Mouse (Mus musculus) layer of hippocampus, postnatal 25 days (tissue): ENCODE results near the gene Mea1. TPM values are rescaled to one million over a fixed set of nuclear protein-coding genes. Genes with fewer than 3 reads are reported as not detected.

Experiments used
- total RNA-seq, 2 experiments: library from RNA; stranded (reverse); gene quantifications; 2 replicates each; pipeline ENCODE4 v1.2.3; 2021

The Mea1 gene
- total RNA-seq, 2 experiments from 2014 or later, result 94.9 to 109 TPM

Other genes starting within 250 kb of the Mea1 start
- gene Crip3, start 249.9 kb upstream of the Mea1 start, total RNA-seq, result 1 to 10 TPM; 2.5 to 2.9 TPM
- gene Slc22a7, start 240.3 kb upstream of the Mea1 start, total RNA-seq, result under 1 TPM in 1 of 2 experiments, not detected in 1; 0.32 TPM
- gene Ttbk1, start 191.1 kb upstream of the Mea1 start, total RNA-seq, result 100 to 1,000 TPM; 112 to 124 TPM
- gene Dnph1, start 182.1 kb upstream of the Mea1 start, total RNA-seq, result 1 to 10 TPM; 5.1 to 6.7 TPM
- gene Cul9, start 132.4 kb upstream of the Mea1 start, total RNA-seq, result 10 to 100 TPM; 51.1 to 57.4 TPM
- gene Srf, start 122.6 kb upstream of the Mea1 start, total RNA-seq, result 10 to 100 TPM; 75.9 to 80.6 TPM
- 1 to 10 TPM; 8.9 to 9.4 TPM for gene Ptk7, start 49.3 kb upstream of the Mea1 start, total RNA-seq
- 10 to 100 TPM; 16.8 to 17.0 TPM for gene Klc4, start 32.8 kb upstream of the Mea1 start, total RNA-seq
- gene Mrpl2, start 32.6 kb upstream of the Mea1 start, total RNA-seq, result 10 to 100 TPM; 51.5 to 57.4 TPM
- 10 to 100 TPM; 19.7 to 20.9 TPM for gene Cul7, start 28.5 kb upstream of the Mea1 start, total RNA-seq
- gene Rrp36, start 4.4 kb upstream of the Mea1 start, total RNA-seq, result 10 to 100 TPM; 16.3 to 18.1 TPM
- 100 to 1,000 TPM; 180 to 197 TPM for gene Klhdc3, start 2.1 kb downstream of the Mea1 start, total RNA-seq
- 10 to 100 TPM; 88.1 to 91.8 TPM for gene Ppp2r5d, start 26.3 kb downstream of the Mea1 start, total RNA-seq
- gene Pex6, start 32.7 kb downstream of the Mea1 start, total RNA-seq, result 10 to 100 TPM; 52.7 to 53.5 TPM
- gene Gnmt, start 50.4 kb downstream of the Mea1 start, total RNA-seq, result under 1 TPM in 1 of 2 experiments, not detected in 1; 0.68 TPM
- gene Cnpy3, start 73.4 kb downstream of the Mea1 start, total RNA-seq, result 10 to 100 TPM; 62.3 to 68.2 TPM
- gene Ptcra, start 84.9 kb downstream of the Mea1 start, total RNA-seq, result not detected
- gene 2310039H08Rik, start 93.8 kb downstream of the Mea1 start, total RNA-seq, result 10 to 100 TPM in 1 of 2 experiments, 1 to 10 TPM in 1; 7.5 to 10.5 TPM
- gene Rpl7l1, start 103.9 kb downstream of the Mea1 start, total RNA-seq, result 10 to 100 TPM; 51.4 to 53.8 TPM
- 10 to 100 TPM; 47.5 to 60.3 TPM for gene Bicral, start 179.7 kb downstream of the Mea1 start, total RNA-seq
- 10 to 100 TPM; 34.6 to 36.7 TPM for gene Tbcc, start 211.9 kb downstream of the Mea1 start, total RNA-seq
- not detected for gene Prph2, start 231.7 kb downstream of the Mea1 start, total RNA-seq